8 mouse cellular contexts compared by ENCODE assay signal in the genomic region with DNA sequence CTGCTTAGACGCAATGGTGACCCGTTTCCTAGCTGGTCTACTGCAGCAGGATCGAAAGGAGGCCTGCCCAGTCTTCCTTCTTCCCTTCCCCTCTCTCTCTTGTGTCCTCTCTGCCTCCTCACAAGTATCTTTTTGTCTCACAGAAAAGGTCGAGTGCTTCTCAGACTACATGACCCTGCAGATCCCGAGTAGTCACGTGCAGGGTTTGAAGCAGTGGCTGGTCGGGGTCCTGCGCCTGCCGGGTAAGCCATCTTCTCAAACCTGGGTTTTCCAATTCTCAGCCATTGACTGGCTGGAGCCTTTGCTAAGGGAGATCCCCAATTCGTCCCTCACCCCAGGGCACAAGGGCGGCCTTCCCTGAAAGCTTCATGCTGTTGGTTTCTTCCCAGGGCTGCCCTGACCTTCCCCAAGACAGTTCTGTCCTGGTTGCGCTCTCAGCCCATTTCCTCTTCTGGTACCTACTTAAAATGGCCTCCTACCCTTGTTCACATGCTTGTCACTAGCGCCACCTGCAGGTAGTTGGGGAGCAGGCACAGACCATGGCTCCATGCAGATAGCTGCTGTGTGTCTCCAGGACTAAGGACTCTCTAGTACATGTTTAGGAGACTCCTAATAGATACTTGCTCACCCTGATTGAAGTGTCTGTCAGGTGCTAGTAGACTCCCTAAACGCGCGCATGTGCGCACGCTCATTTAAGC. TPM values are rescaled to one million over a fixed set of nuclear protein-coding genes. Genes with fewer than 3 reads are reported as not detected.
DNase-seq lines count a peak whose midpoint lies in the region; ATAC-seq lines count a peak whose summit lies in the region.

No protein-coding gene starts in this region.

- no peak overlapping the region for H3K27ac ChIP-seq in midbrain, embryonic 11.5 days (ENCODE audit: low read depth, low read length)
- H3K27ac ChIP-seq in midbrain, embryonic 16.5 days (ENCODE audit: low read length): no peak overlapping the region

- ATAC-seq in midbrain, embryonic 11.5 days (ENCODE audit: low FRiP score): 0 out of 2 replicates have a peak, but pooled peaks have one; percentile 16
- ATAC-seq in midbrain, embryonic 16.5 days: no peak

- no peaks in the 10 kb centered on the region for H3K27me3 ChIP-seq in midbrain, embryonic 11.5 days (ENCODE audit: control insufficient read depth, insufficient read depth, low read length)
- H3K27me3 ChIP-seq in midbrain, embryonic 16.5 days (ENCODE audit: control insufficient read depth, insufficient read depth, low read depth, low read length): peaks cover 3% of the 10 kb centered on the region; the same call in 1 of the 2 replicates

- no peak overlapping the region for H3K9ac ChIP-seq in midbrain, embryonic 11.5 days (ENCODE audit: low read length)
- H3K9ac ChIP-seq in midbrain, embryonic 16.5 days (ENCODE audit: low read depth, low read length): no peak overlapping the region

- no peak overlapping the region for H3K4me3 ChIP-seq in midbrain, embryonic 11.5 days (ENCODE audit: low read depth, low read length)
- H3K4me3 ChIP-seq in midbrain, embryonic 16.5 days (ENCODE audit: low read depth, low read length): no peak overlapping the region

- WGBS in midbrain, embryonic 11.5 days: 83% methylated on average over 18 of the region's 18 CpGs
- 86% methylated on average over 18 of the region's 18 CpGs for WGBS in midbrain, embryonic 16.5 days

- no peaks in the 10 kb centered on the region for H3K36me3 ChIP-seq in midbrain, embryonic 11.5 days (ENCODE audit: control insufficient read depth, insufficient read depth, low read length)
- no peaks in the 10 kb centered on the region for H3K36me3 ChIP-seq in midbrain, embryonic 16.5 days (ENCODE audit: control insufficient read depth, insufficient read depth, low read length)

- H3K9me3 ChIP-seq in midbrain, embryonic 11.5 days (ENCODE audit: control insufficient read depth, low read length): no peaks in the 10 kb centered on the region
- H3K9me3 ChIP-seq in midbrain, embryonic 16.5 days (replicated peaks; ENCODE audit: control insufficient read depth, low read length, poor library complexity, severe bottlenecking): no peaks in the 10 kb centered on the region

- DNase-seq in adrenal gland, adult (ENCODE audit: inconsistent age in 2 of 2, low spot score in 1 of 2): peak; percentile 45 to 80
- DNase-seq in adrenal gland, postnatal 4 days (ENCODE audit: low spot score in 2 of 2): no peak
- DNase-seq in midbrain, embryonic 11.5 days (ENCODE audit: low spot score, missing footprints): no peak
- DNase-seq in c-Kit-positive CD71-positive TER-119-positive erythroid progenitor cells, embryonic 14.5 days (ENCODE audit: low spot score): peak; percentile 27
- peak; percentile 55 to 81 for DNase-seq in kidney, postnatal 36 days
- DNase-seq in retina, postnatal 1 day: peak; percentile 55
- DNase-seq in right cerebral cortex, adult 18-20 months: no peak

- no peak overlapping the region for H3K4me2 ChIP-seq in midbrain, embryonic 11.5 days
- H3K4me2 ChIP-seq in midbrain, embryonic 16.5 days (ENCODE audit: low read length): no peak overlapping the region

- no peaks in the 10 kb centered on the region for H3K4me1 ChIP-seq in midbrain, embryonic 11.5 days (ENCODE audit: control insufficient read depth, insufficient read depth, low read length)
- no peaks in the 10 kb centered on the region for H3K4me1 ChIP-seq in midbrain, embryonic 16.5 days (ENCODE audit: control insufficient read depth, insufficient read depth, low read length)

RNA-seq across cellular contexts. Expression of a gene that starts 11.7 kb away (rescaled TPM):
- total RNA-seq in adrenal gland, postnatal 4 days (2021): under 1 TPM; 0.37 to 0.42 TPM
- polyA plus RNA-seq in midbrain, embryonic 11.5 days (2014; fragmentation: Nextera tagmentation; extraction: Ambion mirVana): not detected in 2 replicates
- not detected in 2 replicates for polyA plus RNA-seq in midbrain, embryonic 16.5 days (2015; fragmentation: Nextera tagmentation; extraction: Ambion mirVana)

RNA-seq across cellular contexts. Expression of a gene that starts 28.0 kb away (rescaled TPM):
- 100 to 1,000 TPM; 280 to 349 TPM for total RNA-seq in adrenal gland, postnatal 4 days (2021)
- 216 and 221 TPM in 2 replicates for polyA plus RNA-seq in midbrain, embryonic 11.5 days (2014; fragmentation: Nextera tagmentation; extraction: Ambion mirVana)
- polyA plus RNA-seq in midbrain, embryonic 16.5 days (2015; fragmentation: Nextera tagmentation; extraction: Ambion mirVana): 166 and 198 TPM in 2 replicates

RNA-seq across cellular contexts. Expression of a gene that starts 52.5 kb away (rescaled TPM):
- 10 to 100 TPM in 1 of 2 experiments, 1 to 10 TPM in 1; 1.1 to 14.8 TPM for total RNA-seq in adrenal gland, postnatal 4 days (2021)
- 0.25 TPM in 1 of 2 replicates, not detected in the other for polyA plus RNA-seq in midbrain, embryonic 11.5 days (2014; fragmentation: Nextera tagmentation; extraction: Ambion mirVana)
- polyA plus RNA-seq in midbrain, embryonic 16.5 days (2015; fragmentation: Nextera tagmentation; extraction: Ambion mirVana): 1.2 TPM in 2 replicates

Comparison
In these comparisons a context has a peak if more than half of its experiments do, and no peak if none do; other contexts are left out.
1. DNase-seq: peak in adrenal gland, adult (2 of 2), c-Kit-positive CD71-positive TER-119-positive erythroid progenitor cells, embryonic 14.5 days (single experiment), kidney, postnatal 36 days (2 of 2) and retina, postnatal 1 day (single experiment); none in adrenal gland, postnatal 4 days (0 of 2), midbrain, embryonic 11.5 days (single experiment) and right cerebral cortex, adult 18-20 months (single experiment).